9 mouse cellular contexts compared by ENCODE assay signal in genomic region chr9:14173631-14174323, GRCm38 (mm10).
DNase-seq lines count a peak whose midpoint lies in the region; ATAC-seq and TF ChIP-seq lines count a peak whose summit lies in the region.
"Had no signal": no experiment of that assay in that cellular context is flagged by ENCODE, and none has a peak within 500 bp of the region (broad histone marks: within the 10 kb centered on the region; RNA-seq: fewer than 3 reads in every experiment).

No protein-coding gene starts in this region.

- no peaks in the 10 kb centered on the region for H3K9me3 ChIP-seq in neural tube, embryonic 11.5 days (ENCODE audit: control insufficient read depth, low read length)
- no peaks in the 10 kb centered on the region for H3K9me3 ChIP-seq in embryonic facial prominence, embryonic 13.5 days
- no peaks in the 10 kb centered on the region for H3K9me3 ChIP-seq in intestine, postnatal 0 days (ENCODE audit: control insufficient read depth)
- H3K9me3 ChIP-seq in neural tube, embryonic 13.5 days = no peaks in the 10 kb centered on the region

- no peaks in the 10 kb centered on the region for H3K27me3 ChIP-seq in neural tube, embryonic 11.5 days (ENCODE audit: control insufficient read depth, insufficient read depth, low read length)
- no peaks in the 10 kb centered on the region for H3K27me3 ChIP-seq in embryonic facial prominence, embryonic 13.5 days
- no peaks in the 10 kb centered on the region for H3K27me3 ChIP-seq in intestine, postnatal 0 days (replicated peaks; ENCODE audit: control insufficient read depth, insufficient read depth, low read length)
- no peaks in the 10 kb centered on the region for H3K27me3 ChIP-seq in neural tube, embryonic 13.5 days

- H3K9ac ChIP-seq in neural tube, embryonic 11.5 days (ENCODE audit: low read length) = no peak overlapping the region
- H3K9ac ChIP-seq in embryonic facial prominence, embryonic 13.5 days = peak overlapping the region; percentile 58
- H3K9ac ChIP-seq in intestine, postnatal 0 days (ENCODE audit: low read depth, low read length) = no peak overlapping the region
- H3K9ac ChIP-seq in neural tube, embryonic 13.5 days = 0 out of 2 replicates have a peak overlapping the region, but pooled peaks have one; percentile 34

- H3K4me3 ChIP-seq in neural tube, embryonic 11.5 days (ENCODE audit: low read depth, low read length) = no peak overlapping the region
- H3K4me3 ChIP-seq in embryonic facial prominence, embryonic 13.5 days = peak overlapping the region; percentile 9; the same call in 1 of the 2 replicates
- no peak overlapping the region for H3K4me3 ChIP-seq in intestine, postnatal 0 days (ENCODE audit: low read depth, low read length)
- no peak overlapping the region for H3K4me3 ChIP-seq in neural tube, embryonic 13.5 days

- DNase-seq in neural tube, embryonic 11.5 days (ENCODE audit: low spot score) = peak; percentile 15
- no peak for DNase-seq in neural tube, embryonic 10.5 days (ENCODE audit: extremely low spot score, low spot score)
- peak; percentile 77 to 79 for DNase-seq in heart, adult 18-20 months
- DNase-seq in left cerebral cortex, postnatal 36 days (ENCODE audit: low spot score in 2 of 2) = peak; percentile 17 to 41
- no peak for DNase-seq in spleen, adult 12 weeks (ENCODE audit: low spot score)

- WGBS in neural tube, embryonic 11.5 days = 18% methylated on average over 11 of the region's 11 CpGs
- WGBS in embryonic facial prominence, embryonic 13.5 days = 14% methylated on average over 11 of the region's 11 CpGs
- WGBS in intestine, postnatal 0 days = 26% methylated on average over 11 of the region's 11 CpGs
- 13% methylated on average over 11 of the region's 11 CpGs for WGBS in neural tube, embryonic 13.5 days

- peak; percentile 72; the same call in 1 of the 2 replicates for ATAC-seq in neural tube, embryonic 11.5 days (ENCODE audit: insufficient read depth, low FRiP score, low TSS enrichment)
- peak; percentile 84 for ATAC-seq in embryonic facial prominence, embryonic 13.5 days (ENCODE audit: insufficient number of reproducible peaks, insufficient read depth, low FRiP score, low TSS enrichment, low read depth)
- peak; percentile 61; the same call in 1 of the 2 replicates for ATAC-seq in intestine, postnatal 0 days
- ATAC-seq in neural tube, embryonic 13.5 days (ENCODE audit: low read depth) = peak; percentile 95

- H3K4me2 ChIP-seq in neural tube, embryonic 11.5 days (ENCODE audit: low read depth) = no peak overlapping the region
- peak overlapping the region; percentile 42 for H3K4me2 ChIP-seq in embryonic facial prominence, embryonic 13.5 days
- H3K4me2 ChIP-seq in intestine, postnatal 0 days (replicated peaks; ENCODE audit: low read depth) = peak overlapping the region; percentile 42
- peak overlapping the region; percentile 20; the same call in 1 of the 2 replicates for H3K4me2 ChIP-seq in neural tube, embryonic 13.5 days

- H3K27ac ChIP-seq in neural tube, embryonic 11.5 days (ENCODE audit: low read depth, low read length) = no peak overlapping the region
- H3K27ac ChIP-seq in embryonic facial prominence, embryonic 13.5 days = peak overlapping the region; percentile 98
- no peak overlapping the region for H3K27ac ChIP-seq in intestine, postnatal 0 days (ENCODE audit: low read depth, low read length)
- H3K27ac ChIP-seq in neural tube, embryonic 13.5 days (replicated peaks) = peak overlapping the region; percentile 86
- H3K27ac ChIP-seq: macrophage had no signal

- intact Hi-C loops in left cerebral cortex, postnatal 36 days (cut with DNase I) = loop anchor here (10.0 kb wide), 1 partner anchor 101 kb away; the partner anchor contains the start of gene Sesn3

- 0 out of 2 replicates have a peak, but pooled peaks cover 2% of the 10 kb centered on the region for H3K4me1 ChIP-seq in neural tube, embryonic 11.5 days (ENCODE audit: control insufficient read depth, insufficient read depth, low read length)
- peaks cover 54% of the 10 kb centered on the region for H3K4me1 ChIP-seq in embryonic facial prominence, embryonic 13.5 days
- H3K4me1 ChIP-seq in intestine, postnatal 0 days (replicated peaks; ENCODE audit: control insufficient read depth, insufficient read depth, low read length) = peaks cover 12% of the 10 kb centered on the region
- H3K4me1 ChIP-seq in neural tube, embryonic 13.5 days (replicated peaks) = peaks cover 46% of the 10 kb centered on the region

- no peak for TF ChIP-seq CTCF in intestine, postnatal 0 days (IDR thresholded peaks at IDR 0.05; ENCODE audit: low read depth)

- no peaks in the 10 kb centered on the region for H3K36me3 ChIP-seq in neural tube, embryonic 11.5 days (ENCODE audit: control insufficient read depth, insufficient read depth, low read length)
- no peaks in the 10 kb centered on the region for H3K36me3 ChIP-seq in embryonic facial prominence, embryonic 13.5 days
- no peaks in the 10 kb centered on the region for H3K36me3 ChIP-seq in intestine, postnatal 0 days (ENCODE audit: control insufficient read depth, insufficient read depth)
- H3K36me3 ChIP-seq in neural tube, embryonic 13.5 days = no peaks in the 10 kb centered on the region

Comparison
In these comparisons a context has a peak if more than half of its experiments do, and no peak if none do; other contexts are left out.
1. DNase-seq: peak in neural tube, embryonic 11.5 days (single experiment), heart, adult 18-20 months (2 of 2) and left cerebral cortex, postnatal 36 days (2 of 2); none in neural tube, embryonic 10.5 days (single experiment) and spleen, adult 12 weeks (single experiment).
2. H3K27ac ChIP-seq: peak in embryonic facial prominence, embryonic 13.5 days (single experiment) and neural tube, embryonic 13.5 days (single experiment); none in neural tube, embryonic 11.5 days (single experiment) and intestine, postnatal 0 days (single experiment).
3. H3K9ac ChIP-seq: peak in embryonic facial prominence, embryonic 13.5 days (single experiment) and neural tube, embryonic 13.5 days (single experiment); none in neural tube, embryonic 11.5 days (single experiment) and intestine, postnatal 0 days (single experiment).
4. Peak in every context shown above with its lines, with median percentiles within 50 percentile points of each other: ATAC-seq.